ENCODE assay signal across 27 mouse cellular contexts in genomic region chr9:30945276-30945675, GRCm38 (mm10). TPM values are rescaled to one million over a fixed set of nuclear protein-coding genes. Genes with fewer than 3 reads are reported as not detected.
DNase-seq lines count a peak whose midpoint lies in the region; ATAC-seq and TF ChIP-seq lines count a peak whose summit lies in the region.
"Had no signal": no experiment of that assay in that cellular context is flagged by ENCODE, and none has a peak within 500 bp of the region (broad histone marks: within the 10 kb centered on the region; RNA-seq: fewer than 3 reads in every experiment).

No protein-coding gene starts in this region.

- no peak for ATAC-seq in intestine, embryonic 14.5 days (replicated peaks; ENCODE audit: low FRiP score, low TSS enrichment, low read depth)
- ATAC-seq in intestine, postnatal 0 days: no peak
- ATAC-seq in kidney, embryonic 15.5 days (replicated peaks; ENCODE audit: low FRiP score): no peak
- ATAC-seq in forebrain, embryonic 14.5 days: no peak
- ATAC-seq: forebrain, embryonic 13.5 days; forebrain, postnatal 0 days; Patski had no signal

- no peaks in the 10 kb centered on the region for H3K36me3 ChIP-seq in intestine, embryonic 14.5 days (ENCODE audit: control insufficient read depth, insufficient read depth, low read length)
- no peaks in the 10 kb centered on the region for H3K36me3 ChIP-seq in intestine, postnatal 0 days (ENCODE audit: control insufficient read depth, insufficient read depth)
- no peaks in the 10 kb centered on the region for H3K36me3 ChIP-seq in kidney, embryonic 15.5 days
- no peaks in the 10 kb centered on the region for H3K36me3 ChIP-seq in forebrain, embryonic 14.5 days (ENCODE audit: control insufficient read depth, insufficient read depth, low read length)
- H3K36me3 ChIP-seq: forebrain, embryonic 10.5 days; G1E; heart, embryonic 12.5 days had no signal

- H3K9me3 ChIP-seq in intestine, embryonic 14.5 days (ENCODE audit: control insufficient read depth, low read length): no peaks in the 10 kb centered on the region
- no peaks in the 10 kb centered on the region for H3K9me3 ChIP-seq in intestine, postnatal 0 days (ENCODE audit: control insufficient read depth)
- no peaks in the 10 kb centered on the region for H3K9me3 ChIP-seq in kidney, embryonic 15.5 days (replicated peaks)
- H3K9me3 ChIP-seq in forebrain, embryonic 14.5 days (replicated peaks; ENCODE audit: control insufficient read depth, low read length): no peaks in the 10 kb centered on the region
- H3K9me3 ChIP-seq: forebrain, embryonic 10.5 days; forebrain, embryonic 13.5 days; G1E; heart, embryonic 12.5 days had no signal

- H3K4me2 ChIP-seq in intestine, embryonic 14.5 days (ENCODE audit: low read length): peak overlapping the region; percentile 88
- no peak overlapping the region for H3K4me2 ChIP-seq in intestine, postnatal 0 days (replicated peaks; ENCODE audit: low read depth)
- no peak overlapping the region for H3K4me2 ChIP-seq in kidney, embryonic 15.5 days
- H3K4me2 ChIP-seq in forebrain, embryonic 14.5 days (ENCODE audit: low read length): no peak overlapping the region
- H3K4me2 ChIP-seq: forebrain, embryonic 13.5 days had no signal

- H3K4me1 ChIP-seq in intestine, embryonic 14.5 days (replicated peaks; ENCODE audit: control insufficient read depth, insufficient read depth, low read length): no peaks in the 10 kb centered on the region; the same call in 1 of the 2 replicates
- no peaks in the 10 kb centered on the region for H3K4me1 ChIP-seq in intestine, postnatal 0 days (replicated peaks; ENCODE audit: control insufficient read depth, insufficient read depth, low read length)
- peaks cover 19% of the 10 kb centered on the region for H3K4me1 ChIP-seq in kidney, embryonic 15.5 days
- H3K4me1 ChIP-seq in forebrain, embryonic 14.5 days (ENCODE audit: control insufficient read depth, insufficient read depth, low read length): 0 out of 2 replicates have a peak, but pooled peaks cover 3% of the 10 kb centered on the region

- no peak for TF ChIP-seq CTCF in intestine, postnatal 0 days (IDR thresholded peaks at IDR 0.05; ENCODE audit: low read depth)

- DNase-seq in intestine, embryonic 14.5 days (ENCODE audit: low spot score): no peak
- DNase-seq in kidney, adult 18-20 months: peak; percentile 46
- no peak for DNase-seq in kidney, postnatal 4 days
- DNase-seq in kidney, adult 9 months: peak; percentile 60
- peak; percentile 50 to 66 for DNase-seq in kidney, postnatal 25 days
- no peak for DNase-seq in forebrain, embryonic 14.5 days (ENCODE audit: low spot score)
- DNase-seq: adrenal gland, postnatal 10 days; adrenal gland, postnatal 36 days; B cell, adult 2 months; cerebellum, adult 18-20 months; cerebellum, adult 9-10 months; cerebellum, postnatal 14 days; forebrain, postnatal 0 days; gastrocnemius, postnatal 14 days; heart, adult 11 months; heart, postnatal 14 days; heart, postnatal 4 days had no signal

- peak overlapping the region; percentile 59; the same call in 1 of the 2 replicates for H3K4me3 ChIP-seq in intestine, embryonic 14.5 days (ENCODE audit: low read depth, low read length)
- H3K4me3 ChIP-seq in intestine, postnatal 0 days (ENCODE audit: low read depth, low read length): no peak overlapping the region
- H3K4me3 ChIP-seq in kidney, embryonic 15.5 days (replicated peaks): no peak overlapping the region
- H3K4me3 ChIP-seq in forebrain, embryonic 14.5 days (ENCODE audit: low read depth, low read length): no peak overlapping the region
- H3K4me3 ChIP-seq: forebrain, embryonic 10.5 days; forebrain, embryonic 13.5 days had no signal

- H3K9ac ChIP-seq in intestine, embryonic 14.5 days (ENCODE audit: low read length): no peak overlapping the region
- no peak overlapping the region for H3K9ac ChIP-seq in intestine, postnatal 0 days (ENCODE audit: low read depth, low read length)
- H3K9ac ChIP-seq in kidney, embryonic 15.5 days: no peak overlapping the region
- no peak overlapping the region for H3K9ac ChIP-seq in forebrain, embryonic 14.5 days (ENCODE audit: low read length)
- H3K9ac ChIP-seq: forebrain, embryonic 13.5 days; forebrain, postnatal 0 days; heart, embryonic 12.5 days; hindbrain, embryonic 14.5 days had no signal

- H3K27me3 ChIP-seq in intestine, embryonic 14.5 days (replicated peaks; ENCODE audit: control insufficient read depth, insufficient read depth, low read length): peaks cover 45% of the 10 kb centered on the region
- peaks cover 43% of the 10 kb centered on the region for H3K27me3 ChIP-seq in intestine, postnatal 0 days (replicated peaks; ENCODE audit: control insufficient read depth, insufficient read depth, low read length)
- H3K27me3 ChIP-seq in kidney, embryonic 15.5 days: peaks cover 66% of the 10 kb centered on the region
- peaks cover 34% of the 10 kb centered on the region for H3K27me3 ChIP-seq in forebrain, embryonic 14.5 days (replicated peaks; ENCODE audit: control insufficient read depth, insufficient read depth, low read length)
- H3K27me3 ChIP-seq: CH12.LX had no signal

- no peak overlapping the region for H3K27ac ChIP-seq in intestine, embryonic 14.5 days (ENCODE audit: low read depth)
- no peak overlapping the region for H3K27ac ChIP-seq in intestine, postnatal 0 days (ENCODE audit: low read depth, low read length)
- H3K27ac ChIP-seq in kidney, embryonic 15.5 days: no peak overlapping the region
- no peak overlapping the region for H3K27ac ChIP-seq in forebrain, embryonic 14.5 days (ENCODE audit: low read depth, low read length)
- H3K27ac ChIP-seq: forebrain, embryonic 10.5 days; forebrain, embryonic 13.5 days; gastrocnemius, adult 2 months; hindbrain, embryonic 14.5 days had no signal

- 61% methylated on average over 1 of the region's 1 CpGs for WGBS in intestine, embryonic 14.5 days
- 73% methylated on average over 1 of the region's 1 CpGs for WGBS in intestine, postnatal 0 days
- 63% methylated on average over 1 of the region's 1 CpGs for WGBS in kidney, embryonic 15.5 days
- 54% methylated on average over 1 of the region's 1 CpGs for WGBS in forebrain, embryonic 14.5 days

RNA-seq across cellular contexts. Expression of gene Adamts8, which starts 2.9 kb away (rescaled TPM):
- 14.6 and 16.3 TPM in 2 replicates for polyA plus RNA-seq in intestine, embryonic 14.5 days (2014; fragmentation: Nextera tagmentation; extraction: Ambion mirVana)
- polyA plus RNA-seq in intestine, postnatal 0 days (2015; fragmentation: Nextera tagmentation; extraction: Ambion mirVana): 4.1 and 4.7 TPM in 2 replicates
- polyA plus RNA-seq in kidney, embryonic 15.5 days (2015; fragmentation: Nextera tagmentation; extraction: Ambion mirVana): 0.58 and 1.8 TPM in 2 replicates
- 0.72 and 0.95 TPM in 2 replicates for polyA plus RNA-seq in forebrain, embryonic 14.5 days (2014; fragmentation: Nextera tagmentation; extraction: Ambion mirVana)
- polyA plus RNA-seq: G1E, Patski had no signal

RNA-seq across cellular contexts. Expression of gene Adamts15, which starts 23.0 kb away (rescaled TPM):
- 7.3 and 7.8 TPM in 2 replicates for polyA plus RNA-seq in intestine, embryonic 14.5 days (2014; fragmentation: Nextera tagmentation; extraction: Ambion mirVana)
- polyA plus RNA-seq in intestine, postnatal 0 days (2015; fragmentation: Nextera tagmentation; extraction: Ambion mirVana): 0.91 and 0.95 TPM in 2 replicates
- 6.8 and 8.0 TPM in 2 replicates for polyA plus RNA-seq in kidney, embryonic 15.5 days (2015; fragmentation: Nextera tagmentation; extraction: Ambion mirVana)
- 2.4 and 2.8 TPM in 2 replicates for polyA plus RNA-seq in forebrain, embryonic 14.5 days (2014; fragmentation: Nextera tagmentation; extraction: Ambion mirVana)
- polyA plus RNA-seq: G1E had no signal

Comparison
In these comparisons a context has a peak if more than half of its experiments do, and no peak if none do; other contexts are left out.
1. DNase-seq: peak in kidney, adult 18-20 months (single experiment), kidney, adult 9 months (single experiment) and kidney, postnatal 25 days (2 of 2); none in intestine, embryonic 14.5 days (single experiment), kidney, postnatal 4 days (0 of 2) and forebrain, embryonic 14.5 days (single experiment).